31 mouse cellular contexts compared by ENCODE assay signal in the genomic region with DNA sequence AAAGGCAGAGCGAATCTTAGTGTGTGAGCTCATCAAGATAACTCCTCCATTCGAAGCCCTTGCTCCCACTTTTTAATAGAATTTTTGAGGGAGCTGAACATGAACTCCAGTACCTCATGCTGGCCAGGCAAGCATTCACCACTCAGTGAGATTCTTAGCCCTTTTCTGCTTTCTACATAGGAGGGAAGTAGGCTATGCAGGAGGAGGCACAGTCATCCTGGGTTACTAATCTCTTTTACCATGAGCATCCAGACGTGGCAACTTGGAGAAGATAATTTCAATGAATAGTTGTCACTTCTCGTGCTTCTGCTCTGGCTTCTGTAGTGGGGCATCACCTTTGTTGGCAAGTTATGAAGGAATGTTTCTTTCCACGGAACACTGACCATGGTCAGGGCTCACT. TPM values are rescaled to one million over a fixed set of nuclear protein-coding genes. Genes with fewer than 3 reads are reported as not detected.
A peak's percentile ranks its signal among the peaks of the same experiment; 100 is the strongest.
DNase-seq lines count a peak whose midpoint lies in the region; ATAC-seq and TF ChIP-seq lines count a peak whose summit lies in the region.
"Had no signal": no experiment of that assay in that cellular context is flagged by ENCODE, and none has a peak within 500 bp of the region (broad histone marks: within the 10 kb centered on the region; RNA-seq: fewer than 3 reads in every experiment).

A gene (minus strand): TSS at position 134 of the 400 bp plus-strand sequence.

- H3K27me3 ChIP-seq in G1E (ENCODE audit: insufficient read depth, low read length): no peaks in the 10 kb centered on the region
- H3K27me3 ChIP-seq in liver, embryonic 15.5 days: no peaks in the 10 kb centered on the region
- H3K27me3 ChIP-seq: forebrain, embryonic 13.5 days; heart, embryonic 15.5 days; limb, embryonic 13.5 days; neural tube, embryonic 13.5 days had no signal

- peak within 1 kb of the TSS; percentile 50 for H3K9ac ChIP-seq in liver, embryonic 15.5 days
- H3K9ac ChIP-seq: forebrain, embryonic 13.5 days; heart, embryonic 15.5 days; hindbrain, embryonic 14.5 days; limb, embryonic 13.5 days; lung, embryonic 14.5 days; neural tube, embryonic 13.5 days had no signal

- 45% methylated on average over 5 of the region's 5 CpGs for WGBS in liver, embryonic 15.5 days (ENCODE audit: insufficient replicate concordance)

- H3K9me3 ChIP-seq in G1E (replicated peaks): no peaks in the 10 kb centered on the region
- H3K9me3 ChIP-seq in liver, embryonic 15.5 days (replicated peaks): no peaks in the 10 kb centered on the region
- H3K9me3 ChIP-seq: forebrain, embryonic 13.5 days; heart, embryonic 15.5 days; limb, embryonic 13.5 days; megakaryocyte, embryonic 14.5 days; neural tube, embryonic 13.5 days had no signal

- peak within 1 kb of the TSS; percentile 82 for H3K27ac ChIP-seq in liver, embryonic 15.5 days (replicated peaks)
- H3K27ac ChIP-seq: forebrain, embryonic 13.5 days; gastrocnemius, adult 2 months; heart, embryonic 15.5 days; hindbrain, embryonic 14.5 days; limb, embryonic 13.5 days; neural tube, embryonic 13.5 days had no signal

- peaks cover 19% of the 10 kb centered on the region for H3K4me1 ChIP-seq in G1E (ENCODE audit: insufficient read depth, low read depth, low read length)
- H3K4me1 ChIP-seq in liver, embryonic 15.5 days (replicated peaks): peaks cover 18% of the 10 kb centered on the region
- H3K4me1 ChIP-seq: forebrain, embryonic 13.5 days; heart, embryonic 15.5 days; limb, embryonic 13.5 days; neural tube, embryonic 13.5 days had no signal

- H3K36me3 ChIP-seq in G1E (replicated peaks): no peaks in the 10 kb centered on the region
- H3K36me3 ChIP-seq in liver, embryonic 15.5 days (replicated peaks): 0 out of 2 replicates have a peak, but pooled peaks cover 5% of the 10 kb centered on the region
- H3K36me3 ChIP-seq: heart, embryonic 15.5 days; limb, embryonic 13.5 days; neural tube, embryonic 13.5 days had no signal

- no peak within 1 kb of the TSS for H3K4me3 ChIP-seq in G1E (ENCODE audit: low read depth, low read length)
- H3K4me3 ChIP-seq in liver, embryonic 15.5 days (replicated peaks): peak within 1 kb of the TSS; percentile 54
- H3K4me3 ChIP-seq: forebrain, embryonic 13.5 days; gastrocnemius, adult 2 months; heart, embryonic 15.5 days; limb, embryonic 13.5 days; megakaryocyte, embryonic 14.5 days; neural tube, embryonic 13.5 days had no signal

- H3K4me2 ChIP-seq in liver, embryonic 15.5 days: peak within 1 kb of the TSS; percentile 53
- H3K4me2 ChIP-seq: forebrain, embryonic 13.5 days; heart, embryonic 15.5 days; hindbrain, embryonic 14.5 days; limb, embryonic 13.5 days; lung, embryonic 14.5 days; neural tube, embryonic 13.5 days had no signal

- peak; percentile 58; the same call in 1 of the 2 replicates for ATAC-seq in G1E (ENCODE audit: extremely low read depth, insufficient number of reproducible peaks, low FRiP score, poor library complexity, severe bottlenecking)
- ATAC-seq in erythroid progenitor cell, adult 5-6 weeks (replicated peaks; ENCODE audit: low FRiP score, poor library complexity, severe bottlenecking): peak; percentile 84
- ATAC-seq in liver, embryonic 15.5 days (ENCODE audit: insufficient read depth): peak; percentile 83
- ATAC-seq: forebrain, embryonic 13.5 days; inflammation-experienced regulatory T-cells, adult 6 months had no signal

- intact Hi-C loops in left cerebral cortex, postnatal 10 days (cut with DNase I): no loop called here

- TF ChIP-seq CTCF in G1E (IDR thresholded peaks at IDR 0.05; ENCODE audit: low read depth, low read length): no peak

- DNase-seq in G1E (ENCODE audit: low spot score): no peak
- DNase-seq in MEL-GATA-1-ER (ENCODE audit: extremely low read depth, low read depth): peak; percentile 60
- DNase-seq in adrenal gland, postnatal 14 days: no peak
- DNase-seq in urinary bladder, postnatal 14 days (ENCODE audit: low spot score): no peak
- no peak for DNase-seq in left cerebral cortex, postnatal 10 days (ENCODE audit: extremely low spot score in 1 of 2, low spot score in 2 of 2)
- DNase-seq: adrenal gland, postnatal 25 days; cerebellum, postnatal 10 days; gastrocnemius, adult 2 months; heart, postnatal 36 days; kidney, adult 18-20 months; kidney, postnatal 4 days; lung, embryonic 14.5 days; midbrain, embryonic 14.5 days; retina, postnatal 1 day; right cerebral cortex, postnatal 25 days; spleen, adult 18-20 months; thymus, postnatal 25 days had no signal

RNA-seq across cellular contexts. Expression of the gene that starts here (rescaled TPM):
- total RNA-seq in G1E (2014; fragmentation: Nextera tagmentation) (not detected in 2 replicates), G1E (2017) (not detected in 2 replicates)
- not detected in 2 replicates for polyA plus RNA-seq in G1E (2012)
- total RNA-seq in erythroid progenitor cell, adult 5-6 weeks (2015; ENCODE audit: low replicate concordance): 1.3 and 2.5 TPM in 2 replicates
- 0.45 and 1.0 TPM in 2 replicates for total RNA-seq in erythroid progenitor cell, adult 5-6 weeks (2017; ENCODE audit: low replicate concordance)
- 2.6 and 3.4 TPM in 2 replicates for polyA plus RNA-seq in liver, embryonic 15.5 days (2015; fragmentation: Nextera tagmentation; extraction: Ambion mirVana)
- total RNA-seq in adrenal gland, postnatal 14 days (2021): not detected in 2 replicates
- not detected for total RNA-seq in left cerebral cortex, postnatal 10 days (2021)
- total RNA-seq: adrenal gland, postnatal 25 days; gastrocnemius, adult 2 months; heart, postnatal 36 days; left cerebral cortex, postnatal 25 days had no signal
- polyA plus RNA-seq: C2C12; forebrain, embryonic 13.5 days; frontal cortex, adult 2 months; gonadal fat pad, adult 2 months; heart, embryonic 15.5 days; hindbrain, embryonic 14.5 days; kidney, embryonic 16.5 days; limb, embryonic 13.5 days; midbrain, embryonic 14.5 days; neural tube, embryonic 13.5 days had no signal

Comparison
In these comparisons a context has a peak if more than half of its experiments do, and no peak if none do; other contexts are left out.
1. Peak in ATAC-seq in G1E; RNA of the gene not detected or under 1 TPM.